Mouse (Mus musculus): Measurements from ENCODE around the gene Itga1. TPM values are rescaled to one million over a fixed set of nuclear protein-coding genes. Genes with fewer than 3 reads are reported as not detected.

Gene Itga1
- 14.9 and 17.9 TPM in 2 replicates for polyA plus RNA-seq (2012; rRNA removed; ENCODE audit: low replicate concordance)

GRCm38 (mm10) chr13:115101355-115102191, at the start of gene Itga1, which contains the start of gene Gm49395:
Gene Itga1 (minus strand): TSS chr13:115101964.
Gene Gm49395 (minus strand): TSS chr13:115101921.

GRCm38 (mm10) chr13:115090069-115090976, 11.4 kb downstream of the Itga1 start, which contains the start of gene Pelo:
Gene Pelo (minus strand): TSS chr13:115090186.

GRCm38 (mm10) chr13:114931775-114932294, 169.9 kb downstream of the Itga1 start, which contains the start of gene Itga2:
Gene Itga2 (minus strand): TSS chr13:114932100.

Other genes with a start within 250 kb of the Itga1 start
- 0.39 and 2.0 TPM in 2 replicates for gene Itga2, start 169.9 kb downstream of the Itga1 start, polyA plus RNA-seq (2012; rRNA removed; ENCODE audit: low replicate concordance)
- gene Pelo, start 11.8 kb downstream of the Itga1 start, polyA plus RNA-seq (2012; rRNA removed; ENCODE audit: low replicate concordance) = 26.4 and 27.7 TPM in 2 replicates
- 4.2 and 6.6 TPM in 2 replicates for gene Gm49395, start within 50 bp of the Itga1 start, polyA plus RNA-seq (2012; rRNA removed; ENCODE audit: low replicate concordance)

All from subcutaneous adipose tissue, adult 2 months (tissue).